Mouse (Mus musculus): ENCODE data around the gene Crtac1.

- no peak for TF ChIP-seq ZNF384 (IDR thresholded peaks at IDR 0.05; ENCODE audit: low read depth, low read length)
- TF ChIP-seq MAFK (IDR thresholded peaks at IDR 0.05; ENCODE audit: insufficient read depth, low read depth, low read length): no peak
- TF ChIP-seq CHD2 (IDR thresholded peaks at IDR 0.05; ENCODE audit: low read depth, low read length): no peak
- no peak for TF ChIP-seq ZC3H11A (IDR thresholded peaks at IDR 0.05; ENCODE audit: borderline replicate concordance, low read depth, low read length)
- TF ChIP-seq HCFC1 (IDR thresholded peaks at IDR 0.05; ENCODE audit: borderline replicate concordance, insufficient read depth, low read length): no peak
Observed at GRCm38 (mm10) chr19:42461851-42462250, 30.3 kb upstream of the Crtac1 start.

All from ES-E14 (cell line).